Mouse (Mus musculus) midbrain, embryonic 15.5 days (tissue): ENCODE results near the gene St3gal3. TPM values are rescaled to one million over a fixed set of nuclear protein-coding genes. Genes with fewer than 3 reads are reported as not detected.

Experiments
- ATAC-seq: fragments of 200-750 bp; cut with Nextera tagmentation; replicated peaks from 2 replicates; pipeline ENCODE4 v1.8.0; 2017; ENCODE audit warnings: moderate TSS enrichment
- H3K27ac ChIP-seq: fragments of 300-500 bp; sonication (generic); 2 replicates; pipeline ENCODE4 v1.5.1; 2015; ENCODE audit warnings: mild to moderate bottlenecking, inconsistent platforms
- H3K27me3 ChIP-seq: fragments of 300-500 bp; sonication (generic); replicated peaks from 2 replicates; pipeline ENCODE4 v1.6.1; 2015; ENCODE audit warnings: inconsistent platforms
- H3K36me3 ChIP-seq: fragments of 300-500 bp; sonication (generic); replicated peaks from 2 replicates; pipeline ENCODE4 v1.6.1; 2015; ENCODE audit warnings: inconsistent platforms
- H3K4me1 ChIP-seq: fragments of 300-500 bp; sonication (generic); 2 replicates; pipeline ENCODE4 v1.6.1; 2015; ENCODE audit warnings: inconsistent platforms
- H3K4me2 ChIP-seq: fragments of 300-500 bp; sonication (generic); 2 replicates; pipeline ENCODE4 v1.6.1; 2015; ENCODE audit warnings: inconsistent platforms, mild to moderate bottlenecking, moderate library complexity
- H3K4me3 ChIP-seq: fragments of 300-500 bp; sonication (generic); 2 replicates; pipeline ENCODE4 v1.5.1; 2015; ENCODE audit warnings: mild to moderate bottlenecking, inconsistent platforms
- H3K9ac ChIP-seq: fragments of 300-500 bp; sonication (generic); 2 replicates; pipeline ENCODE4 v1.6.1; 2015; ENCODE audit warnings: mild to moderate bottlenecking, inconsistent platforms
- H3K9me3 ChIP-seq: fragments of 300-500 bp; sonication (generic); 2 replicates; pipeline ENCODE4 v1.6.1; 2016; ENCODE audit warnings: inconsistent platforms
- WGBS: fragments of 180-500 bp; shearing (Covaris S2); methylation state at CpG from one replicate; pipeline ENCODE4 v1.1.7; 2015; ENCODE audit warnings: mixed read lengths; 5-methylcytosine and 5-hydroxymethylcytosine counted together
- polyA plus RNA-seq: library from polyadenylated mRNA; unstranded; fragments of >200 nt; fragmentation: Nextera tagmentation; extraction: Ambion mirVana; gene quantifications from 2 replicates; pipeline ENCODE4 v1.2.1, GENCODE M21; 2015

The St3gal3 gene
- polyA plus RNA-seq, 1 experiment from 2014 or later: 12.6 TPM

GRCm38 (mm10) chr4:118080481-118080880 is 54.2 kb downstream of the St3gal3 start:
- Histone ChIP-seq H3K4me1 (peaks cover 4% of the 10 kb centered on the region; the same call in 1 of the 2 replicates), H3K9me3 (no peaks in the 10 kb centered on the region), H3K27ac (no peak overlapping the region), H3K9ac (no peak overlapping the region; the same call in 1 of the 2 replicates), H3K4me3 (no peak overlapping the region), H3K27me3 (no peaks in the 10 kb centered on the region), H3K4me2 (no peak overlapping the region), H3K36me3 (no peaks in the 10 kb centered on the region)
- ATAC-seq: no peak
- 75% methylated on average over 8 of the region's 8 CpGs for WGBS

- 93% methylated on average over 8 of the region's 8 CpGs for WGBS
- Histone ChIP-seq H3K4me2 (no peak overlapping the region), H3K4me1 (peaks cover 4% of the 10 kb centered on the region; the same call in 1 of the 2 replicates), H3K9me3 (no peaks in the 10 kb centered on the region), H3K27me3 (no peaks in the 10 kb centered on the region), H3K9ac (no peak overlapping the region), H3K36me3 (no peaks in the 10 kb centered on the region), H3K4me3 (no peak overlapping the region), H3K27ac (no peak overlapping the region)
- ATAC-seq: no peak
These were observed 55.5 kb downstream of the St3gal3 start for GRCm38 (mm10) chr4:118079195-118079594.

- peaks cover 4% of the 10 kb centered on the region; the same call in 1 of the 2 replicates for H3K4me1 ChIP-seq
- H3K36me3 ChIP-seq: no peaks in the 10 kb centered on the region
- no peak for ATAC-seq
- H3K9me3 ChIP-seq: no peaks in the 10 kb centered on the region
- H3K4me3 ChIP-seq: no peak overlapping the region
- 84% methylated on average over 9 of the region's 9 CpGs for WGBS
- no peak overlapping the region for H3K27ac ChIP-seq
- H3K9ac ChIP-seq: no peak overlapping the region
- H3K27me3 ChIP-seq: no peaks in the 10 kb centered on the region
- no peak overlapping the region for H3K4me2 ChIP-seq
These were observed 56.1 kb downstream of the St3gal3 start for GRCm38 (mm10) chr4:118078576-118078975.

GRCm38 (mm10) chr4:118077293-118077752 is 57.4 kb downstream of the St3gal3 start:
- H3K9me3 ChIP-seq: no peaks in the 10 kb centered on the region
- H3K9ac ChIP-seq: no peak overlapping the region
- H3K4me2 ChIP-seq: no peak overlapping the region
- WGBS: 47% methylated on average over 12 of the region's 12 CpGs
- no peaks in the 10 kb centered on the region for H3K27me3 ChIP-seq
- H3K36me3 ChIP-seq: no peaks in the 10 kb centered on the region
- no peak overlapping the region for H3K27ac ChIP-seq
- H3K4me3 ChIP-seq: no peak overlapping the region
- no peak for ATAC-seq
- H3K4me1 ChIP-seq: no peaks in the 10 kb centered on the region

- Histone ChIP-seq H3K4me3 (no peak overlapping the region), H3K36me3 (no peaks in the 10 kb centered on the region), H3K9me3 (no peaks in the 10 kb centered on the region), H3K27me3 (no peaks in the 10 kb centered on the region), H3K4me1 (0 out of 2 replicates have a peak, but pooled peaks cover 3% of the 10 kb centered on the region), H3K9ac (no peak overlapping the region), H3K4me2 (no peak overlapping the region), H3K27ac (no peak overlapping the region)
- WGBS: 90% methylated on average over 1 of the region's 1 CpGs
- ATAC-seq: no peak
These were observed 58.1 kb downstream of the St3gal3 start for GRCm38 (mm10) chr4:118076648-118077047.

GRCm38 (mm10) chr4:118075343-118075742 is 59.4 kb downstream of the St3gal3 start:
- 87% methylated on average over 9 of the region's 9 CpGs for WGBS

GRCm38 (mm10) chr4:118074236-118074635 is 60.5 kb downstream of the St3gal3 start:
- Histone ChIP-seq H3K4me3 (no peak overlapping the region), H3K27ac (no peak overlapping the region), H3K9ac (no peak overlapping the region), H3K9me3 (no peaks in the 10 kb centered on the region), H3K4me1 (0 out of 2 replicates have a peak, but pooled peaks cover 6% of the 10 kb centered on the region), H3K36me3 (no peaks in the 10 kb centered on the region), H3K4me2 (no peak overlapping the region), H3K27me3 (no peaks in the 10 kb centered on the region)
- 94% methylated on average over 4 of the region's 4 CpGs for WGBS
- no peak for ATAC-seq

More at GRCm38 (mm10) chr4:118075343-118075742, 59.4 kb downstream of the St3gal3 start:
- no peak for ATAC-seq
- no peak overlapping the region for H3K27ac ChIP-seq
- no peak overlapping the region for H3K4me3 ChIP-seq
- H3K4me2 ChIP-seq: no peak overlapping the region
- H3K9ac ChIP-seq: no peak overlapping the region
- no peaks in the 10 kb centered on the region for H3K36me3 ChIP-seq
- H3K9me3 ChIP-seq: no peaks in the 10 kb centered on the region
- H3K4me1 ChIP-seq: 0 out of 2 replicates have a peak, but pooled peaks cover 6% of the 10 kb centered on the region
- H3K27me3 ChIP-seq: no peaks in the 10 kb centered on the region

- ATAC-seq: no peak
- H3K27me3 ChIP-seq: no peaks in the 10 kb centered on the region
- H3K27ac ChIP-seq: no peak overlapping the region
- H3K9me3 ChIP-seq: no peaks in the 10 kb centered on the region
- H3K4me2 ChIP-seq: no peak overlapping the region
- 90% methylated on average over 6 of the region's 6 CpGs for WGBS
- H3K36me3 ChIP-seq: no peaks in the 10 kb centered on the region
- 0 out of 2 replicates have a peak, but pooled peaks cover 6% of the 10 kb centered on the region for H3K4me1 ChIP-seq
- H3K4me3 ChIP-seq: no peak overlapping the region
- H3K9ac ChIP-seq: no peak overlapping the region
These were observed 61.6 kb downstream of the St3gal3 start for GRCm38 (mm10) chr4:118073128-118073527.

GRCm38 (mm10) chr4:118071891-118072290 is 62.8 kb downstream of the St3gal3 start:
- Histone ChIP-seq H3K4me3 (no peak overlapping the region), H3K9me3 (no peaks in the 10 kb centered on the region), H3K9ac (no peak overlapping the region), H3K27ac (no peak overlapping the region), H3K4me2 (no peak overlapping the region), H3K27me3 (no peaks in the 10 kb centered on the region), H3K36me3 (no peaks in the 10 kb centered on the region), H3K4me1 (0 out of 2 replicates have a peak, but pooled peaks cover 6% of the 10 kb centered on the region)
- ATAC-seq: peak; percentile 52; the same call in 1 of the 2 replicates
- 76% methylated on average over 7 of the region's 7 CpGs for WGBS

GRCm38 (mm10) chr4:118070255-118071234 is 64.2 kb downstream of the St3gal3 start:
- H3K4me2 ChIP-seq: no peak overlapping the region
- no peaks in the 10 kb centered on the region for H3K27me3 ChIP-seq
- no peak overlapping the region for H3K9ac ChIP-seq
- no peak overlapping the region for H3K4me3 ChIP-seq
- H3K36me3 ChIP-seq: no peaks in the 10 kb centered on the region
- H3K9me3 ChIP-seq: no peaks in the 10 kb centered on the region
- no peak for ATAC-seq
- H3K27ac ChIP-seq: no peak overlapping the region
- 0 out of 2 replicates have a peak, but pooled peaks cover 6% of the 10 kb centered on the region for H3K4me1 ChIP-seq
- WGBS: 92% methylated on average over 9 of the region's 9 CpGs

- Histone ChIP-seq H3K27me3 (no peaks in the 10 kb centered on the region), H3K9ac (no peak overlapping the region), H3K4me1 (peaks cover 3% of the 10 kb centered on the region; the same call in 1 of the 2 replicates), H3K27ac (no peak overlapping the region), H3K36me3 (no peaks in the 10 kb centered on the region), H3K9me3 (no peaks in the 10 kb centered on the region), H3K4me3 (no peak overlapping the region), H3K4me2 (no peak overlapping the region)
- no peak for ATAC-seq
- WGBS: 51% methylated on average over 9 of the region's 9 CpGs
These were observed 72.8 kb downstream of the St3gal3 start for GRCm38 (mm10) chr4:118061809-118062463.

- Histone ChIP-seq H3K4me3 (no peak overlapping the region), H3K4me2 (no peak overlapping the region), H3K27me3 (no peaks in the 10 kb centered on the region), H3K9ac (no peak overlapping the region), H3K36me3 (no peaks in the 10 kb centered on the region), H3K27ac (no peak overlapping the region), H3K9me3 (no peaks in the 10 kb centered on the region), H3K4me1 (peaks cover 3% of the 10 kb centered on the region; the same call in 1 of the 2 replicates)
- 92% methylated on average over 13 of the region's 13 CpGs for WGBS
- ATAC-seq: no peak
These were observed 73.7 kb downstream of the St3gal3 start for GRCm38 (mm10) chr4:118060915-118061530.
